Mouse (Mus musculus): ENCODE measurements around the gene Psmd1. TPM values are rescaled to one million over a fixed set of nuclear protein-coding genes. Genes with fewer than 3 reads are reported as not detected.

Psmd1 gene
- total and polyA plus RNA-seq, 2 experiments, result 57.3 to 81.6 TPM

DNA sequence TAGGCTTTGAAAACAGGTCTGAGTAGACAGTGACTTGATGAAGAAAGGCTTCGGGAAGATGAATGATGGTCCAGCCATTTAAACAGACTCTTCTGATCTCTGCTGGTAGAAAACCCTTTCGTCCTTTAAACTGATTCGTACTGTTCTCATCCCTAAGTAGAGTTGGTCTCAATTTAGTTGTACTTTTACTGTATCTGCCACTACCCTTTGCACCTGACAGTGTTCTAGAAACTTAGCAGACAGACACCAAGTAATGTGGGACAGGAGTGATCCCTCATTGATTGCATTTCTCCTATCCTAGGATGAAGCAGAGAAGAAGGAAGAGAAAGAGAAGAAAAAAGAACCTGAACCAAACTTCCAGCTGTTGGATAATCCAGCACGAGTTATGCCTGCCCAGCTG is 69.2 kb downstream of the Psmd1 start, which contains the start of gene Gm21972:
Gm21972 (plus strand) TSS at position 301 of the 400 bp plus-strand sequence.
- TF ChIP-seq POLR2A (IDR thresholded peaks at IDR 0.05; ENCODE audit: extremely low read depth, insufficient read depth, low read length), result no peak
- TF ChIP-seq CTCF (IDR thresholded peaks at IDR 0.05; ENCODE audit: low read depth, low read length), result no peak
- H3K36me3 ChIP-seq (ENCODE audit: control insufficient read depth, insufficient read depth, low read length), result peaks cover 75% of the 10 kb centered on the region
- no peak for DNase-seq (ENCODE audit: extremely low read depth, low read depth, low spot score)

GRCm38 (mm10) chr1:86135315-86135714 is 71.1 kb downstream of the Psmd1 start:
- H3K9ac ChIP-seq (ENCODE audit: low read depth, low read length), result no peak overlapping the region
- H3K27me3 ChIP-seq (ENCODE audit: control insufficient read depth, insufficient read depth, low read length), result no peaks in the 10 kb centered on the region
- peaks cover 68% of the 10 kb centered on the region for H3K36me3 ChIP-seq (ENCODE audit: control insufficient read depth, insufficient read depth, low read length)
- H3K79me2 ChIP-seq (ENCODE audit: control insufficient read depth, insufficient read depth, low read length), result no peaks in the 10 kb centered on the region
- WGBS, result 95% methylated on average over 6 of the region's 6 CpGs
- H3K27ac ChIP-seq (replicated peaks; ENCODE audit: insufficient read depth, low read depth, low read length), result no peak overlapping the region
- no peak overlapping the region for H3K4me3 ChIP-seq (ENCODE audit: insufficient read depth, low read depth, low read length)
- H3K4me1 ChIP-seq (ENCODE audit: control insufficient read depth, insufficient read depth, low read length), result no peaks in the 10 kb centered on the region
- no peak for DNase-seq (ENCODE audit: extremely low read depth, low read depth, low spot score)
- TF ChIP-seq CTCF (IDR thresholded peaks at IDR 0.05; ENCODE audit: low read depth, low read length) (no peak), POLR2A (IDR thresholded peaks at IDR 0.05; ENCODE audit: extremely low read depth, insufficient read depth, low read length) (no peak)

More for the DNA sequence above, 69.2 kb downstream of the Psmd1 start, which contains the start of gene Gm21972:
- Histone ChIP-seq H3K4me3 (ENCODE audit: insufficient read depth, low read depth, low read length) (no peak within 1 kb of the TSS), H3K27ac (replicated peaks; ENCODE audit: insufficient read depth, low read depth, low read length) (no peak within 1 kb of the TSS), H3K9ac (ENCODE audit: low read depth, low read length) (no peak within 1 kb of the TSS), H3K4me1 (ENCODE audit: control insufficient read depth, insufficient read depth, low read length) (no peaks in the 10 kb centered on the region), H3K27me3 (ENCODE audit: control insufficient read depth, insufficient read depth, low read length) (no peaks in the 10 kb centered on the region), H3K79me2 (ENCODE audit: control insufficient read depth, insufficient read depth, low read length) (no peaks in the 10 kb centered on the region)
- WGBS, result 97% methylated on average over 4 of the region's 4 CpGs

- WGBS, result 90% methylated on average over 3 of the region's 3 CpGs
- DNase-seq (ENCODE audit: extremely low read depth, low read depth, low spot score), result no peak
- Histone ChIP-seq H3K79me2 (ENCODE audit: control insufficient read depth, insufficient read depth, low read length) (no peaks in the 10 kb centered on the region), H3K9ac (ENCODE audit: low read depth, low read length) (no peak overlapping the region), H3K4me3 (ENCODE audit: insufficient read depth, low read depth, low read length) (no peak overlapping the region), H3K36me3 (ENCODE audit: control insufficient read depth, insufficient read depth, low read length) (peaks cover 25% of the 10 kb centered on the region), H3K27me3 (ENCODE audit: control insufficient read depth, insufficient read depth, low read length) (no peaks in the 10 kb centered on the region), H3K27ac (replicated peaks; ENCODE audit: insufficient read depth, low read depth, low read length) (no peak overlapping the region), H3K4me1 (ENCODE audit: control insufficient read depth, insufficient read depth, low read length) (no peaks in the 10 kb centered on the region)
- no peak for TF ChIP-seq POLR2A (IDR thresholded peaks at IDR 0.05; ENCODE audit: extremely low read depth, insufficient read depth, low read length)
- TF ChIP-seq CTCF (IDR thresholded peaks at IDR 0.05; ENCODE audit: low read depth, low read length), result no peak
These were observed 76.9 kb downstream of the Psmd1 start for GRCm38 (mm10) chr1:86141081-86141480.

DNA sequence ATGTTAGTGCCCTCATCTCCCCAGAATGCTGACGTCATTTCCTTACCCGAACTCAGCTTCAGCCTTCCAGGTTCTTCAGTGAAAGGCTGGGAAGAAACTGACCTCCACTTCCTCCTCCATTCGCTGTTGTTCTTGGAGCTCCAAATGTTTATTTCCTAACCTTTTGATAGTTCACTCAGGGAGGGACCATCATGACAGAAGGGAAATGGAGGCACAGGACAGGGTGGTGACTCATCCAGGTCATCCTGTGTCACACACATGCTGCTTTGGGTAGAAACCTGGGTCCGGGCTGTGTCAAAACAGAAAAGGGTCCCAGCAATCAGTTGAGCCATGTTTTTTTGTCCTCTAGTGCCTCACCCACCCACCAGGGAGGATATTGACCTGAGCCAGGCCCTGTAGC is 79.0 kb downstream of the Psmd1 start:
- DNase-seq (ENCODE audit: extremely low read depth, low read depth, low spot score), result no peak
- H3K4me3 ChIP-seq (ENCODE audit: insufficient read depth, low read depth, low read length), result no peak overlapping the region
- H3K27me3 ChIP-seq (ENCODE audit: control insufficient read depth, insufficient read depth, low read length), result no peaks in the 10 kb centered on the region
- H3K4me1 ChIP-seq (ENCODE audit: control insufficient read depth, insufficient read depth, low read length), result no peaks in the 10 kb centered on the region
- H3K36me3 ChIP-seq (ENCODE audit: control insufficient read depth, insufficient read depth, low read length), result peaks cover 11% of the 10 kb centered on the region
- no peak overlapping the region for H3K9ac ChIP-seq (ENCODE audit: low read depth, low read length)
- no peak overlapping the region for H3K27ac ChIP-seq (replicated peaks; ENCODE audit: insufficient read depth, low read depth, low read length)
- TF ChIP-seq POLR2A (IDR thresholded peaks at IDR 0.05; ENCODE audit: extremely low read depth, insufficient read depth, low read length), result no peak
- no peak for TF ChIP-seq CTCF (IDR thresholded peaks at IDR 0.05; ENCODE audit: low read depth, low read length)
- 80% methylated on average over 4 of the region's 4 CpGs for WGBS
- H3K79me2 ChIP-seq (ENCODE audit: control insufficient read depth, insufficient read depth, low read length), result no peaks in the 10 kb centered on the region

DNA sequence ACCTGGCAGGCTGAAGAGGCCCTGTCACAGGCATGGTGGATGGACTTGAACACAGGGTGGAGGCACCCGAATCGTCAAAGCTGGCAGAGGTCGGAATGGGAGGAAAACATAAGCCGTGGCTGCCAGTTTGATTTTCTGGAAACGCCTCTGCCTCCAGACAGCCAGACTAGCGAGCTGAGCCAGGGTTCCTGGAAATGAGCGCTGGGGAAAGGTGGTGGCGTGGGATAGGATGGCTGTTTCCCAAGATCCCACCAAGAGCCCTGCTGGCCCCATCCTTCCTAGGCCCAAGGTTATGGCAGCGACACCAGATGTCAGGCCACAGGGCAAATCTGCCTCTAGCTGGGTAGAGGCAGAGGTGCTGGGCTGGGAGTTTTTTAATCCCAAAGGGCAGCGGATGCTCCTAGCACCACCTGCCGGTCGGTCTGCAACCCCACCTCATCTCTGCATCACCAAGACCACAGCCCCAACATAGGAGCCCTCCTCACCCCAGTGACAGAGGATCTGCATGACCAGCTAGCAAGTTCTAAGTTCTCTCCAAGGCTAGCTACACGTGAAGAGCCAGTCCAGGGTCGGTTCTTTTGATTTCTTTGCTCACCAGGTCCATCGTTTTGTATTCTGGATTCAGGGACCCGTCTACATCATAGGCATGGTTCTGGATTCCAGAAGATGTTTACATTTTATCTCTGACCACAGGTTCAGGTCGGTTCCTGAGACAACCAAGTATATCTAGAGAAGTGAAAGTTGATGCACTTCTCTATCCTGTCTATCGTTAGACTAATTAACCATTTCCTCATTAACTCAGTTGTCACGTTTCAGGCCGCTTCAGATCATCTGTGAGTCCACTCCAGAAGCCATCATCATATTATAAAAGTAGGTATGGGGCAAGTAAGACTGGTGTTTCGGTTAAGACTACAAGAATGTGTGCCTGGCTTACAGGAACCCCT is 80.1 kb downstream of the Psmd1 start:
- Histone ChIP-seq H3K27me3 (ENCODE audit: control insufficient read depth, insufficient read depth, low read length) (no peaks in the 10 kb centered on the region), H3K36me3 (ENCODE audit: control insufficient read depth, insufficient read depth, low read length) (peaks cover 6% of the 10 kb centered on the region), H3K9ac (ENCODE audit: low read depth, low read length) (no peak overlapping the region), H3K4me3 (ENCODE audit: insufficient read depth, low read depth, low read length) (no peak overlapping the region), H3K4me1 (ENCODE audit: control insufficient read depth, insufficient read depth, low read length) (no peaks in the 10 kb centered on the region), H3K27ac (replicated peaks; ENCODE audit: insufficient read depth, low read depth, low read length) (no peak overlapping the region), H3K79me2 (ENCODE audit: control insufficient read depth, insufficient read depth, low read length) (no peaks in the 10 kb centered on the region)
- DNase-seq (ENCODE audit: extremely low read depth, low read depth, low spot score), result no peak
- TF ChIP-seq POLR2A (IDR thresholded peaks at IDR 0.05; ENCODE audit: extremely low read depth, insufficient read depth, low read length), result no peak
- peak; percentile 19; the same call in 1 of the 2 replicates for TF ChIP-seq CTCF (IDR thresholded peaks at IDR 0.05; ENCODE audit: low read depth, low read length)
- WGBS, result 79% methylated on average over 21 of the region's 21 CpGs

GRCm38 (mm10) chr1:86146293-86146692 is 82.1 kb downstream of the Psmd1 start:
- 90% methylated on average over 5 of the region's 5 CpGs for WGBS
- Histone ChIP-seq H3K9ac (ENCODE audit: low read depth, low read length) (no peak overlapping the region), H3K4me3 (ENCODE audit: insufficient read depth, low read depth, low read length) (no peak overlapping the region), H3K79me2 (ENCODE audit: control insufficient read depth, insufficient read depth, low read length) (no peaks in the 10 kb centered on the region), H3K4me1 (ENCODE audit: control insufficient read depth, insufficient read depth, low read length) (no peaks in the 10 kb centered on the region), H3K36me3 (ENCODE audit: control insufficient read depth, insufficient read depth, low read length) (no peaks in the 10 kb centered on the region), H3K27ac (replicated peaks; ENCODE audit: insufficient read depth, low read depth, low read length) (no peak overlapping the region), H3K27me3 (ENCODE audit: control insufficient read depth, insufficient read depth, low read length) (no peaks in the 10 kb centered on the region)
- DNase-seq (ENCODE audit: extremely low read depth, low read depth, low spot score), result no peak
- TF ChIP-seq CTCF (IDR thresholded peaks at IDR 0.05; ENCODE audit: low read depth, low read length), result no peak
- TF ChIP-seq POLR2A (IDR thresholded peaks at IDR 0.05; ENCODE audit: extremely low read depth, insufficient read depth, low read length), result no peak
